Mouse (Mus musculus) neutrophil, adult 5-6 weeks (primary cell): ENCODE results near the gene Nrk. TPM values are rescaled to one million over a fixed set of nuclear protein-coding genes. Genes with fewer than 3 reads are reported as not detected.

Source experiments
- total RNA-seq: library from RNA; stranded (forward); fragments of 200-1000 nt; gene quantifications from 2 replicates; pipeline ENCODE4 v1.2.3, GENCODE M21; 2017

The Nrk gene
- total RNA-seq, 1 experiment from 2014 or later: not detected

Other genes starting within 250 kb of the Nrk start
- not detected in 2 replicates for gene Serpina7, start 170.8 kb downstream of the Nrk start, total RNA-seq
- not detected in 2 replicates for gene 4930513O06Rik, start 171.8 kb downstream of the Nrk start, total RNA-seq